Mouse (Mus musculus) embryonic facial prominence, embryonic 11.5 days (tissue): Measurements from ENCODE around the gene Gm10803. TPM values are rescaled to one million over a fixed set of nuclear protein-coding genes. Genes with fewer than 3 reads are reported as not detected.

Source experiments
- ATAC-seq: fragments of 200-750 bp; cut with Nextera tagmentation; replicated peaks from 2 replicates; pipeline ENCODE4 v1.8.0; 2017; ENCODE audit warnings: low read depth; ENCODE audit not compliant: insufficient number of reproducible peaks, low FRiP score, low TSS enrichment
- DNase-seq: peaks from one replicate; pipeline ENCODE4 v3.0.0-alpha.2; 2015; ENCODE audit warnings: low spot score
- H3K27ac ChIP-seq: fragments of 300-500 bp; sonication (generic); replicated peaks from 2 replicates; pipeline ENCODE4 v1.5.1; 2014; ENCODE audit warnings: mild to moderate bottlenecking, low read depth, low read length, control low read depth
- H3K27me3 ChIP-seq: fragments of 300-500 bp; sonication (generic); 2 replicates; pipeline ENCODE4 v1.6.1; 2014; ENCODE audit warnings: mild to moderate bottlenecking, low read length, moderate library complexity, mixed read lengths; ENCODE audit not compliant: control insufficient read depth, insufficient read depth
- H3K36me3 ChIP-seq: fragments of 300-500 bp; sonication (generic); replicated peaks from 2 replicates; pipeline ENCODE4 v1.6.1; 2014; ENCODE audit warnings: low read depth, mild to moderate bottlenecking, low read length, moderate library complexity, mixed read lengths; ENCODE audit not compliant: control insufficient read depth, insufficient read depth
- H3K4me1 ChIP-seq: fragments of 300-500 bp; sonication (generic); 2 replicates; pipeline ENCODE4 v1.6.1; 2014; ENCODE audit warnings: low read length, mixed read lengths; ENCODE audit not compliant: control insufficient read depth, insufficient read depth
- H3K4me2 ChIP-seq: fragments of 300-500 bp; sonication (generic); 2 replicates; pipeline ENCODE4 v1.6.1; 2014; ENCODE audit warnings: low read depth, mild to moderate bottlenecking, control low read depth, low read length, moderate library complexity
- H3K4me3 ChIP-seq: fragments of 300-500 bp; sonication (generic); 2 replicates; pipeline ENCODE4 v1.5.1; 2014; ENCODE audit warnings: low read depth, low read length, control low read depth
- H3K9ac ChIP-seq: fragments of 300-500 bp; sonication (generic); replicated peaks from 2 replicates; pipeline ENCODE4 v1.6.1; 2014; ENCODE audit warnings: mild to moderate bottlenecking, control low read depth, low read length
- H3K9me3 ChIP-seq: fragments of 300-500 bp; sonication (generic); replicated peaks from 2 replicates; pipeline ENCODE4 v1.6.1; 2016; ENCODE audit warnings: mild to moderate bottlenecking, low read length, inconsistent platforms, mixed read lengths; ENCODE audit not compliant: control insufficient read depth
- WGBS: fragments of 180-500 bp; shearing (Covaris S2); extraction: QIAGEN DNeasy Blood & Tissue Kit; methylation state at CpG from one replicate; pipeline ENCODE4 v1.1.7; 2014; 5-methylcytosine and 5-hydroxymethylcytosine counted together
- polyA plus RNA-seq: library from polyadenylated mRNA; unstranded; fragments of >200 nt; fragmentation: Nextera tagmentation; extraction: Ambion mirVana; gene quantifications from 2 replicates; pipeline ENCODE4 v1.2.1, GENCODE M21; 2014

Gm10803 gene
- polyA plus RNA-seq, 1 experiment from 2014 or later, result not detected

GRCm38 (mm10) chr2:93529602-93530001 is 30.8 kb upstream of the Gm10803 start:
- Histone ChIP-seq H3K4me3 (no peak overlapping the region), H3K27ac (no peak overlapping the region), H3K4me2 (no peak overlapping the region), H3K9ac (no peak overlapping the region), H3K4me1 (no peaks in the 10 kb centered on the region; the same call in 1 of the 2 replicates), H3K27me3 (no peaks in the 10 kb centered on the region), H3K9me3 (no peaks in the 10 kb centered on the region), H3K36me3 (no peaks in the 10 kb centered on the region)
- DNase-seq (no peak), ATAC-seq (no peak)
- 51% methylated on average over 4 of the region's 4 CpGs for WGBS

GRCm38 (mm10) chr2:93533891-93534290 is 26.5 kb upstream of the Gm10803 start:
- Histone ChIP-seq H3K36me3 (no peaks in the 10 kb centered on the region), H3K27me3 (no peaks in the 10 kb centered on the region), H3K27ac (no peak overlapping the region), H3K9ac (no peak overlapping the region), H3K4me2 (no peak overlapping the region), H3K9me3 (no peaks in the 10 kb centered on the region), H3K4me1 (peaks cover 6% of the 10 kb centered on the region), H3K4me3 (no peak overlapping the region)
- 91% methylated on average over 7 of the region's 7 CpGs for WGBS
- ATAC-seq, result no peak
- DNase-seq, result no peak

DNA sequence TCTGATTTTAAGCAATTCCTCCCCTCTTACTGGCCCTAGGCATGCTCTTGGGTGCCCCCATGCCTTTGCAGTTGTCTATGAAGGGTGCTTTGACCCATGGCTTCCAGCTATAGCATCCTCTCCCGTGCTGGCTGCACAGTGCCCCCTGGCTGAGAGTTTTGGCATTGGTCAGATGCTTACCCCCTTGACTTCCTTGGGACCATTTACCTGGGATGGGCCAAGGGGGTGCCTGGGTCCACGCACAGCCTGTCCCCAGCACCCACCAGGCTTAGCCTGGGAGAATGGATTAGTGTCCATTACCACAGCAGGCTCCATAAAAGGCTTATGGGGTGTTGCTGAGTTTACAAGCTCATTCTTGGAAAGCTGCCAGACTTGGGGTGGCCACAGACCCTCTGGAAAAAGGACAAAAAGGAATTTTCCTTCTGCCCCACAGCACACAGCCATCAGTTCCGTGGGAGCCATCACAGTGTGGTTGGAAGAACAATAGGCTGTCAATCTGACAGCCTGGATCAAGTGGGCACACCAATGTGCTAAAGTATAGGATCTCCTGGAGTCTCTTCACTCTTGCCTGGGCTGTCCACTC is 22.9 kb upstream of the Gm10803 start:
- H3K36me3 ChIP-seq, result no peaks in the 10 kb centered on the region
- no peaks in the 10 kb centered on the region for H3K27me3 ChIP-seq
- no peak overlapping the region for H3K4me3 ChIP-seq
- DNase-seq (no peak), ATAC-seq (no peak)
- no peak overlapping the region for H3K27ac ChIP-seq
- H3K9ac ChIP-seq, result no peak overlapping the region
- no peak overlapping the region for H3K4me2 ChIP-seq
- 67% methylated on average over 3 of the region's 3 CpGs for WGBS
- H3K9me3 ChIP-seq, result no peaks in the 10 kb centered on the region
- peaks cover 6% of the 10 kb centered on the region for H3K4me1 ChIP-seq

DNA sequence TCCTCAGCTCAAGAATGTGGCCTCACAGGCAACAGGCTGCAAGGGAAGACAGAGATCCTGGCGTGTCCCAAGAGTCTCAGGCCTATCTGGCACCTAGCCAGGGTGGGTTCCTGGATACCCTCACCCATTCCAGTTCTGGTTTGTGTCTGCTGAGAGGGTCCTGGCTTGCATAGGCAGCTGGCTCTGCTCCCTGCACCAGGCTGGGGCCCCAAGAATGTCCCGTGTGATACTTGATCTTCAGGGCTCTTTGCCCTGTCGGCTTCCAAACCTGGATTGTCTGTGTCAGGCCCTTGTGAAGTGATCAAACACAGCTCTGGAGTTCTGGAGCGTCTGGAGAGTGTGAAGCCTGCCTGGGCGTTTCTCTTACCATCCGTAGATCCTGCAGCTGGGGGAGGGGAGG is 22.2 kb upstream of the Gm10803 start:
- Histone ChIP-seq H3K27me3 (no peaks in the 10 kb centered on the region), H3K4me2 (no peak overlapping the region), H3K36me3 (no peaks in the 10 kb centered on the region), H3K9me3 (no peaks in the 10 kb centered on the region), H3K4me1 (peaks cover 6% of the 10 kb centered on the region), H3K27ac (no peak overlapping the region), H3K9ac (no peak overlapping the region), H3K4me3 (no peak overlapping the region)
- WGBS, result 23% methylated on average over 6 of the region's 6 CpGs
- DNase-seq (peak; percentile 56), ATAC-seq (peak; percentile 57)

DNA sequence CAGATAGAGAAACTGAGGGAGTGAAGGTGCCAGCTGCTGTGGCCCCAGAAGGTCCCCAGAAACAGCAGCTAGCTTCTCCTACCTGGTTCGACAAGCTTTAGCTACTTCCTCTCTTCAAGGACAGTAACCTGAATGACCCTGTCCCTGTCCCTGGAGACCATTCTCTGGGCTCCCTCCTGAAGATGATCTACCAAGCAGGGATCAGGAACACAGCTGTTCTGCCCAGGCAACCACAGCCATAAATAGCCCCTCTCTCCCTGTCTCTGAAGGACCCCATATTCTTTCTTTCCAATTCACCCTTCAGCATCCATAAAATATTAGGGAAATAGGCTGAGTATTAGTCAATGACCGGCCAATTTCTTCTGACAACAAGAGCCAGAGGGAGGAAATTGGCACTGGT is 18.6 kb upstream of the Gm10803 start:
- Histone ChIP-seq H3K4me2 (no peak overlapping the region), H3K27ac (no peak overlapping the region), H3K9me3 (no peaks in the 10 kb centered on the region), H3K4me3 (no peak overlapping the region), H3K9ac (no peak overlapping the region), H3K4me1 (peaks cover 6% of the 10 kb centered on the region), H3K27me3 (no peaks in the 10 kb centered on the region), H3K36me3 (no peaks in the 10 kb centered on the region)
- 68% methylated on average over 2 of the region's 2 CpGs for WGBS
- ATAC-seq (no peak), DNase-seq (no peak)

- WGBS, result 51% methylated on average over 10 of the region's 10 CpGs
- no peaks in the 10 kb centered on the region for H3K9me3 ChIP-seq
- no peak overlapping the region for H3K4me3 ChIP-seq
- H3K36me3 ChIP-seq, result no peaks in the 10 kb centered on the region
- no peak for ATAC-seq
- no peaks in the 10 kb centered on the region for H3K27me3 ChIP-seq
- no peak overlapping the region for H3K4me2 ChIP-seq
- peaks cover 9% of the 10 kb centered on the region; the same call in 1 of the 2 replicates for H3K4me1 ChIP-seq
- H3K9ac ChIP-seq, result no peak overlapping the region; the same call in 1 of the 2 replicates
- no peak for DNase-seq
- H3K27ac ChIP-seq, result peak overlapping the region; percentile 65
Measured at GRCm38 (mm10) chr2:93552676-93553521, 7.5 kb upstream of the Gm10803 start.

GRCm38 (mm10) chr2:93553905-93554304 is 6.5 kb upstream of the Gm10803 start:
- Histone ChIP-seq H3K4me2 (no peak overlapping the region), H3K9me3 (no peaks in the 10 kb centered on the region), H3K4me1 (peaks cover 9% of the 10 kb centered on the region; the same call in 1 of the 2 replicates), H3K9ac (peak overlapping the region; percentile 13; the same call in 1 of the 2 replicates), H3K4me3 (no peak overlapping the region), H3K27ac (peak overlapping the region; percentile 65), H3K36me3 (no peaks in the 10 kb centered on the region), H3K27me3 (no peaks in the 10 kb centered on the region)
- 26% methylated on average over 5 of the region's 5 CpGs for WGBS
- ATAC-seq (peak; percentile 71), DNase-seq (peak; percentile 76)

DNA sequence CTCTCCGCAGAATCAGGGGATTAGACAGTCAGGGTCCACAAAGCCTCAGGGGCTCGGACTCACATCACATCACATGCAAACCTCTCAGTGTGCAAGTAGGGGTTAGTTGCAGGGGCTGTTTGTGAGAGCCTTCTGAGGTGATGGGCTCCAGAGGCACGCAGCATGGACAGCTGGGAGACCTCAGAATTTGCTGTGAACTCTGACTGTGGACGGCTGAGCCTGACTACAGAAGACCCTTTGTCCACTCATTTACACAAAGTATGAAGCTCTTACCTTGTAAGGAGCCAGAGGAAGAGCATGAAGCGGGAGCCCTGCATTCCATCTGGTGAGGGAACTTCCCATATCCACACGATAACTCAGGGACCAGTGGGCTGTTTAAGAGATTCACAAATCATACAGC is 5.3 kb downstream of the Gm10803 start:
- H3K9ac ChIP-seq, result no peak overlapping the region
- no peak for DNase-seq
- H3K27ac ChIP-seq, result peak overlapping the region; percentile 38; the same call in 1 of the 2 replicates
- H3K4me1 ChIP-seq, result peaks cover 2% of the 10 kb centered on the region; the same call in 1 of the 2 replicates
- no peak for ATAC-seq
- 39% methylated on average over 6 of the region's 6 CpGs for WGBS
- H3K36me3 ChIP-seq, result no peaks in the 10 kb centered on the region
- H3K4me2 ChIP-seq, result no peak overlapping the region
- no peaks in the 10 kb centered on the region for H3K27me3 ChIP-seq
- no peak overlapping the region for H3K4me3 ChIP-seq
- no peaks in the 10 kb centered on the region for H3K9me3 ChIP-seq
